Mouse (Mus musculus): ENCODE results near the gene Shd.

- no peak for TF ChIP-seq CTCF (IDR thresholded peaks at IDR 0.05; ENCODE audit: extremely low read depth, insufficient read length, insufficient replicate concordance, low read depth, low read length)
- no peak for TF ChIP-seq POLR2A (IDR thresholded peaks at IDR 0.05; ENCODE audit: low read depth, low read length)
Measured at GRCm38 (mm10) chr17:56015293-56015692, 45.0 kb downstream of the Shd start.

Data from small intestine, adult 2 months (tissue).